Mouse (Mus musculus) left cerebral cortex, postnatal 14 days (tissue): ENCODE measurements at regions not wholly inside any gene's neighbourhood (a gene's known extent, or its start where the extent isn't known, plus 50 kb on each side); places are given as distances from the start of the nearest gene placed in this dataset.

Source experiments
- DNase-seq, 2 experiments: peaks; one replicate each; pipeline ENCODE4 v3.0.0; 2021 to 2022; ENCODE audit warnings: low spot score in 2 of 2, mixed read lengths in 1 of 2
- intact Hi-C: fragments of 180-260 bp; cut with DNase I; formaldehyde crosslinking; loops from one replicate; pipeline ENCODE4 v1.15.1; 2025

GRCm38 (mm10) chr5:115790436-115790835, 54.6 kb upstream of the Cit start:
- peak; percentile 74 to 87 for DNase-seq
- intact Hi-C loops, result loop anchor here (5.0 kb wide), 2 partner anchors 117 to 132 kb away; no protein-coding TSS in a partner anchor
